Mouse (Mus musculus): ENCODE data around the gene Misp.

- peak; percentile 61 for TF ChIP-seq CTCF (IDR thresholded peaks at IDR 0.05; ENCODE audit: control insufficient read depth, insufficient read depth, low read length)
- TF ChIP-seq POLR2A (IDR thresholded peaks at IDR 0.05; ENCODE audit: borderline replicate concordance, control insufficient read depth, low read depth, low read length): no peak
Measured at GRCm38 (mm10) chr10:79783920-79784800, 36.6 kb upstream of the Misp start.
